Mouse (Mus musculus) heart, embryonic 11.5 days (tissue): ENCODE results near the gene Plpp7. TPM values are rescaled to one million over a fixed set of nuclear protein-coding genes. Genes with fewer than 3 reads are reported as not detected.

ENCODE experiments used
- ATAC-seq: fragments of 200-750 bp; cut with Nextera tagmentation; replicated peaks from 2 replicates; pipeline ENCODE4 v1.8.0; 2017; ENCODE audit warnings: moderate library complexity; ENCODE audit not compliant: insufficient number of reproducible peaks, low FRiP score, low TSS enrichment
- H3K27ac ChIP-seq: fragments of 300-500 bp; sonication (generic); 2 replicates; pipeline ENCODE4 v1.5.1; 2014; ENCODE audit warnings: mild to moderate bottlenecking, low read depth, low read length
- H3K27me3 ChIP-seq: fragments of 300-500 bp; sonication (generic); 2 replicates; pipeline ENCODE4 v1.6.1; 2014; ENCODE audit warnings: mild to moderate bottlenecking, low read length, mixed read lengths; ENCODE audit not compliant: control insufficient read depth, insufficient read depth
- H3K36me3 ChIP-seq: fragments of 300-500 bp; sonication (generic); 2 replicates; pipeline ENCODE4 v1.6.1; 2014; ENCODE audit warnings: mild to moderate bottlenecking, low read length, moderate library complexity, mixed read lengths; ENCODE audit not compliant: control insufficient read depth, insufficient read depth
- H3K4me1 ChIP-seq: fragments of 300-500 bp; sonication (generic); 2 replicates; pipeline ENCODE4 v1.6.1; 2014; ENCODE audit warnings: low read length; ENCODE audit not compliant: control insufficient read depth, insufficient read depth
- H3K4me2 ChIP-seq: fragments of 300-500 bp; sonication (generic); 2 replicates; pipeline ENCODE4 v1.6.1; 2014; ENCODE audit warnings: mild to moderate bottlenecking, moderate library complexity
- H3K4me3 ChIP-seq: fragments of 300-500 bp; sonication (generic); 2 replicates; pipeline ENCODE4 v1.5.1; 2014; ENCODE audit warnings: low read depth, low read length
- H3K9ac ChIP-seq: fragments of 300-500 bp; sonication (generic); 2 replicates; pipeline ENCODE4 v1.6.1; 2014; ENCODE audit warnings: mild to moderate bottlenecking, low read depth, low read length, moderate library complexity
- H3K9me3 ChIP-seq: fragments of 300-500 bp; sonication (generic); replicated peaks from 2 replicates; pipeline ENCODE4 v1.6.1; 2016; ENCODE audit warnings: low read length; ENCODE audit not compliant: control insufficient read depth
- WGBS: fragments of 180-500 bp; shearing (Covaris S2); extraction: QIAGEN DNeasy Blood & Tissue Kit; methylation state at CpG from one replicate; pipeline ENCODE4 v1.1.7; 2014; ENCODE audit not compliant: insufficient replicate concordance; 5-methylcytosine and 5-hydroxymethylcytosine counted together
- polyA plus RNA-seq: library from polyadenylated mRNA; unstranded; fragments of >200 nt; fragmentation: Nextera tagmentation; extraction: Ambion mirVana; gene quantifications from 2 replicates; pipeline ENCODE4 v1.2.1, GENCODE M21; 2014

Plpp7 gene
- polyA plus RNA-seq, 1 experiment from 2014 or later: 10.0 TPM

DNA sequence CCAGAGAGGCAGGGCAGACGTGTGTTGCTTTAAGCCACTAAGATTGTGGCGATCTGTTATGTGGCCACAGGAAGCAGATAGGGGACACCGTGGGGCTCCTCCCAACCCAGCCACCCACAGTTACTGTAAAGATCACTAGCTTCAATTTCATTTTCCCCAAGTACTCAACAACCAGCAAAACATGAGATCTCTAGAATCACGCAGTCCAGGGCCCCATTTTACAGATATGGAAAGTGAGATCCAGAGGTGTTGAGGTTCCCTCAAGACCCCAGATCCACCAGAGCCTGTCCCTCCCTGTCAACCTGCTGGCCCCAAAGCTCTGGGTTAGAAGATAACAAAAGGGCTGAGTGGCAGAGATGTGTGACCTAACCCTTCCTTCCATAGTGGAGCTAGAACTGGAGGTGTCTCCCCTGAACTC, 20.5 kb downstream of the Plpp7 start:
- peak; percentile 81 for ATAC-seq
- H3K4me2 ChIP-seq: no peak overlapping the region; the same call in 1 of the 2 replicates
- H3K4me1 ChIP-seq: peaks cover 2% of the 10 kb centered on the region; the same call in 1 of the 2 replicates
- no peaks in the 10 kb centered on the region for H3K27me3 ChIP-seq
- H3K4me3 ChIP-seq: no peak overlapping the region
- peak overlapping the region; percentile 37; the same call in 1 of the 2 replicates for H3K27ac ChIP-seq
- no peaks in the 10 kb centered on the region for H3K9me3 ChIP-seq
- 76% methylated on average over 4 of the region's 4 CpGs for WGBS
- no peaks in the 10 kb centered on the region for H3K36me3 ChIP-seq
- H3K9ac ChIP-seq: no peak overlapping the region

DNA sequence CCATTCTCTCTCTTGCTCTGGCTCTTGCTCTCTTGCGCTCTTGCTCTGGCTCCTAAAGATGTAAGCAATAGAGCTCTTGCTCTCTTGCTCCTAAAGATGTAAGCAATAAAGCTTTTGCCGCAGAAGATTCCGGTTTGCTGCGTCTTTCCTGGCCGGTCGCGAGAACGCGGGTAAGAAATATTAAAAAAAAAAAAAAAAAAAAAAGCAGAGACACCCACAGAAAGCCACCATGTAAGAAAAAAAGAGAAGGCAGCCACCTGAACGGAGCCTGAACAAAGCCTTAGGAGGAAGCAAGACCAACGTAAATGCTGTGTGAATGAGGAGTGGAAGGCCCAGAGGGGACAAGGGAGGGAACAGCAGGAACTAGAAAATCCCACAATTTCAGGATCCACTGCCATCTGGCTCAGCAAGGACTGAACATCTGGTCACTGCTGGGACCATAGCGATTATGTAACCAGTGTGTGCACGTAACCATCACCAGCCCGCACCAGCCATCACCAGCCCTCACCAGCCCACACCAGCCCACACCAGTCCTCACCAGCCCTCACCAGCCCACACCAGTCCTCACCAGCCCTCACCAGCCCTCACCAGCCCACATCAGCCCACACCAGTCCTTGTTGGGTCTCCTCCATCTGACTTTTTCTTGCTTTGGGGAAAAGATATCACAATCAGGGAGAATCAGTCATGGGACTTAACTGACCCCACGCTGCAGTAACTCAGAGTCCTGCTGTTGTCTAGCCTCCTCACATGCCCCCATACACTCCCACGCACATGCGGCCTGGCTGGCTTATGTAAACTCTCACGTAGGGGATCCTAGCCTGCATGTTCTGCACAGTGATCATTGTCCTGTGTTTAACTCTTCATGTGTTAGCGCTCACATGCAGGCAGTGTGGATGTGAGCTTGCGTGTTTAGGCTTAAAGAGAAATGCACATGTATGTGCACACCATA, 24.7 kb downstream of the Plpp7 start:
- H3K4me3 ChIP-seq: no peak overlapping the region
- 0 out of 2 replicates have a peak overlapping the region, but pooled peaks have one; percentile 28 for H3K9ac ChIP-seq
- H3K4me1 ChIP-seq: 0 out of 2 replicates have a peak, but pooled peaks cover 5% of the 10 kb centered on the region
- H3K27me3 ChIP-seq: no peaks in the 10 kb centered on the region
- no peak for ATAC-seq
- H3K9me3 ChIP-seq: no peaks in the 10 kb centered on the region
- H3K36me3 ChIP-seq: no peaks in the 10 kb centered on the region
- H3K27ac ChIP-seq: no peak overlapping the region
- 90% methylated on average over 20 of the region's 20 CpGs for WGBS
- H3K4me2 ChIP-seq: no peak overlapping the region

DNA sequence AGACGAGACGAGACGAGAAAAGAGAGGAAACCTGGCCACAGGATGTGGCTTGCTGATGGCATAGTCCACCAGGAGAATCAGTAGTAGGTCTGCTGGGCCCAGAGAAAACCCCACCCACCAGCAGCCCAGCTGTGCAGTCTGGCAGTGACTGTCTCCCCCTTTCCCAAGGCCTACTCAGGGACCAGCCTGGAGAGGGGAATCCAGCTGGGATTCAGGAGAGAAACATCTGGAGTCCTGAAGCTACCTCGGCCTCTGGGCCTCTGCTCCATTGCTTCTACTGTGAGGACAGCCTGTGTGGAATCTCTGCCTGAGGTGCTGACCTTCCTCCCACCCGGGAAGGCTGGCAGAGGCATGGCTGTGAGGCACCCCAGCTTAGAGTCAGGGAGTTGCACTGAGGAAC, 25.8 kb downstream of the Plpp7 start:
- no peak for ATAC-seq
- H3K9me3 ChIP-seq: no peaks in the 10 kb centered on the region
- peak overlapping the region; percentile 46; the same call in 1 of the 2 replicates for H3K9ac ChIP-seq
- H3K27me3 ChIP-seq: no peaks in the 10 kb centered on the region
- H3K4me1 ChIP-seq: 0 out of 2 replicates have a peak, but pooled peaks cover 5% of the 10 kb centered on the region
- H3K36me3 ChIP-seq: no peaks in the 10 kb centered on the region
- no peak overlapping the region for H3K4me3 ChIP-seq
- H3K27ac ChIP-seq: no peak overlapping the region
- WGBS: 52% methylated on average over 5 of the region's 5 CpGs
- no peak overlapping the region for H3K4me2 ChIP-seq

DNA sequence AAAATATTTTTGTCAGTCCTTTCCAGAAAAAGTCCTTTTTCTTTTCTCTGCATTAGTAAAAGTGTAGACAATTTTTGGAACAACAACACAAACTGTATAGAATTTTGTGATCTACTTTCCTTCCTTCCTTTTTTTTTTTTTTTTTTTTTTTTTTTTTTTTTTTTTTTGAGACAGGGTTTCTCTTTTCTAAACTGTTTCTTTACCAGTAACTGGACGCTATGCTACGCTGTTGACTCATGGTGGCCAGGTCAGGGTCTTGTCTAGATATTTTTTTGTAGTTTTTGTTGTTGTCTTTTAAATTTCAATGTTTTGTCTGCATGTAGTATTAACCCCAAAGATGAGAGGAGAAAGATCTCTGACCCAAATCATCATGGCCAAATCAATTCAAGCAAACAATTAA, 26.5 kb downstream of the Plpp7 start:
- H3K4me1 ChIP-seq: 0 out of 2 replicates have a peak, but pooled peaks cover 5% of the 10 kb centered on the region
- H3K9ac ChIP-seq: no peak overlapping the region
- H3K4me3 ChIP-seq: no peak overlapping the region
- H3K27ac ChIP-seq: no peak overlapping the region
- ATAC-seq: no peak
- 94% methylated on average over 2 of the region's 2 CpGs for WGBS
- no peak overlapping the region for H3K4me2 ChIP-seq
- no peaks in the 10 kb centered on the region for H3K27me3 ChIP-seq
- no peaks in the 10 kb centered on the region for H3K36me3 ChIP-seq
- no peaks in the 10 kb centered on the region for H3K9me3 ChIP-seq

DNA sequence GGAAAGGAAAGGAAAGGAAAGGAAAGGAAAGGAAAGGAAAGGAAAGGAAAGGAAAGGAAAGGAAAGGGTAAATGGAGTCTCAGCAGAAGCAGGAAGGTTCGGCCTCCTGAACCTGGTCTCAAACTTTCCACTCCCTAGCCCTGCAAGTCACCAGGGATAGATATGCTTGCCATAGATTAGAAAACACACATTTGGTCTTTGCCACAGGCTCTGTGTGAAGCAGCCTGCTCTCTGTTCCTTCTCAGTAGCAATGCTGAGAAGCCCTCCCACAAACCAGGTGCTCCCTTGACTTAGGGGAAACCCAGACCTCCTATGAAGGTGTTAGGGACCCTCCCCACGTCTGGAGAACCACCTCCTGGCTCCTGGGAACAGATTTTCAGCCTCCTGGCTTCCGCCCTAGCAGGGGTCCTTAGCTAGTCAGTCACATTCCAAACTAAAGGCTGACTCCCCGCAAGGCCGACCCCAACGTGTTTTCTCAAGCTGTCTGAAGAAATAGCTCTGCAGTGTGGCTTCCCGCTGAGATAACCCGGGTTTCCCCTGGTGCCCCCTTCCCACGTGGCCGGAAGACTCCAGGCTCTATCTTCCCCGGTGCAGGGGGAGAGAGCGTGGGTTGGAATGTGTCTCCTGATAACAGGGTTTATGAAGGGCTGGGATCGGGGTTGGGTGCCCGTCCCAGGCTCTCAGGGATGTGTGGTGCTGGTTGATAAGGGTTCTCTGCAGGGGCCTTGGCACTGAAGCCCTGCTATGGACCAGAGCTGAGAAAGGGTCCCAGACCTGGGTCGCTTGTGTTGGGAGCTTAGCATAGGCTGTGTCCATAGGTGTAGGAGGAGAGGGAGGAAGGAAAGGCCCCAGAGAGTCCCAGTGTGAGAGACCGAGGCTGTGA, 32.6 kb downstream of the Plpp7 start:
- Histone ChIP-seq H3K4me2 (peak overlapping the region; percentile 63), H3K4me3 (peak overlapping the region; percentile 12; the same call in 1 of the 2 replicates), H3K27me3 (no peaks in the 10 kb centered on the region), H3K27ac (peak overlapping the region; percentile 99), H3K9me3 (no peaks in the 10 kb centered on the region), H3K4me1 (peaks cover 46% of the 10 kb centered on the region), H3K36me3 (no peaks in the 10 kb centered on the region), H3K9ac (peak overlapping the region; percentile 69)
- 4% methylated on average over 16 of the region's 16 CpGs for WGBS
- ATAC-seq: peak; percentile 92

DNA sequence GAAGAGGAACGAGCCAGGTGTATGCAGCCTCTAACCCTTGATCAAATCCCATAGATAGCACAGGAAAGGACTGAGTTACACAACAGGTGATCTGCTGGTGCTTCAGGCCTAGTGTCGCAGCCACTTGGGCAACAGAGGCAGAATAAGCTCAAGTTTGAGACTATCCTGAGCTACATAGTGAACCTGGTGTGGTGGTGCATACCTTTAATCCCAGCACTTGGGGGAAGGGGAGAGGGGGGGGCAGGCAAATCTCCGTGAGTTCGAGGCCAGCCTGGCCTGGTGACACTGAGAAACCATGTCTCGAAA, 33.2 kb downstream of the Plpp7 start:
- peak; percentile 19 for ATAC-seq

DNA sequence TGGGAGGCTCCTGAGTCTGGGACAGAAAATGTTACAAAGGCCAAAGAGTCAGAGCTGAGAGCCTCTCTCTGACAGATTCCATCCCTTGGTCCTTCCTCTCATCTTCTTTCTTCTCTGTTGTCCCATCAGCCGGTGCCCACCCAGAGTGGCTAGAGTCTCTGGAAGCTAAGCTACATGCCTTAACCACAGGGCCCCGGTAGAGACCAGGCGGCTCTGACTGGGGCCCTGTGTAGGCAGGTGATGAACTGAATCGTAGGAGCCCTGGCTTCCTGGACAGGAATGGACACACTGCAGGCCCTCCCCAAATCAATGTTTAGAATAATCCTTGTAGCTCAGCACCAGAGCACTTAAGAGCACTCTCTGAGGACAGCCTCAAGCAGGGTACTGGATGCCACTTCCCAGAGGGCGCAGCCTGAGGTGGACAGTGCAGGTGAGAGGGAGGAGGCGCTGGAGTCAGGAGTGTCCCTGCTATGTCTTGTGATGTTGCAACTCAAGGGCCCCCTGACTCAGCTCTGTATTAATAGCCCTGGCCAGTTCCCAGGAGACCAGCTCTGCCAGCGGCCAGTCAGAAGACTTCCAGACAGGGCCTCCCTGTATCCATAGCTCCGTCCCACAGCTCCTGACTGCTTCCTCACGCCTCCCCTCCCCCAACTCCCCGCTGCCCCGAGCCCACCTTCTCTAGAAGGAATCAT, 34.2 kb downstream of the Plpp7 start:
- Histone ChIP-seq H3K4me2 (peak overlapping the region; percentile 40), H3K4me3 (no peak overlapping the region), H3K9ac (peak overlapping the region; percentile 66), H3K9me3 (no peaks in the 10 kb centered on the region), H3K4me1 (peaks cover 47% of the 10 kb centered on the region), H3K36me3 (no peaks in the 10 kb centered on the region), H3K27ac (peak overlapping the region; percentile 99), H3K27me3 (no peaks in the 10 kb centered on the region)
- 0 out of 2 replicates have a peak, but pooled peaks have one; percentile 9 for ATAC-seq
- 36% methylated on average over 11 of the region's 11 CpGs for WGBS

More for the DNA sequence above, 33.2 kb downstream of the Plpp7 start:
- Histone ChIP-seq H3K36me3 (no peaks in the 10 kb centered on the region), H3K9ac (peak overlapping the region; percentile 69; the same call in 1 of the 2 replicates), H3K4me1 (peaks cover 47% of the 10 kb centered on the region), H3K27ac (peak overlapping the region; percentile 99), H3K27me3 (no peaks in the 10 kb centered on the region), H3K4me3 (0 out of 2 replicates have a peak overlapping the region, but pooled peaks have one; percentile 12), H3K9me3 (no peaks in the 10 kb centered on the region), H3K4me2 (peak overlapping the region; percentile 63)
- WGBS: 55% methylated on average over 5 of the region's 5 CpGs

DNA sequence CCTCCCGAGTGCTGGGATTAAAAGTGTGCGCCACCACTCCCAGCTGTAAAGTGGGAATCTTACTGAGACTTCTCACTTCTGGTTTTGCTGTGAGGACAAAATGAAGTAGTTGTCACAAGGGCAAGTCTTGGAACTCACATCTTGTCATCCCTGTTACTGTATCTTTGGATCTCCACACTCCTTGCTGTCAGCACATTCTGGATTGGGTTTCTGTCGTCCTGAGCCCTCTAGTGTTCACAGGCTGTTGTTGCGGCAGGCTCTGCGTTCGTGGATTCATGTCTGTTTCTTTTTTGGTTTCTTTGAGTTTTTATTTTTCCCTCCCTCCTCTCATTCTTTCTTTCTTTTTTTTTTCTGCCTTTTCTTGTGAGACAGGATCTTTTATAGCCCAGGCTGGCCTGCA, 35.1 kb downstream of the Plpp7 start:
- 28% methylated on average over 6 of the region's 6 CpGs for WGBS
- Histone ChIP-seq H3K4me3 (no peak overlapping the region), H3K27ac (peak overlapping the region; percentile 99)

More for the DNA sequence above, 35.1 kb downstream of the Plpp7 start:
- Histone ChIP-seq H3K4me2 (peak overlapping the region; percentile 37), H3K4me1 (peaks cover 47% of the 10 kb centered on the region), H3K36me3 (no peaks in the 10 kb centered on the region), H3K9ac (peak overlapping the region; percentile 63), H3K9me3 (no peaks in the 10 kb centered on the region), H3K27me3 (no peaks in the 10 kb centered on the region)
- ATAC-seq: no peak
